Mouse (Mus musculus) heart, adult 2 months (tissue): ENCODE results near the gene Olfr56.
"Not testable (repeated sequence)": the region's sequence is repeated elsewhere in the genome, so short reads cannot be mapped to it uniquely, and the experiment has no call there.

ENCODE experiments used
- CTCF ChIP-seq: fragments of 200-600 bp; IDR thresholded peaks from 2 replicates; pipeline ENCODE4 v1.8.1; 2022; ENCODE audit warnings: antibody characterized with exemption, mild to moderate bottlenecking, moderate library complexity
- EP300 ChIP-seq: fragments of 200-500 bp; IDR thresholded peaks from 2 replicates; pipeline ENCODE4 v1.6.1; 2011; ENCODE audit warnings: low read depth, low read length, control low read depth; ENCODE audit not compliant: insufficient read depth
- POLR2A ChIP-seq: fragments of 200-500 bp; IDR thresholded peaks from 2 replicates; pipeline ENCODE4 v1.6.1; 2011; ENCODE audit warnings: mild to moderate bottlenecking, low read depth, low read length, control low read depth; ENCODE audit not compliant: insufficient read depth

DNA sequence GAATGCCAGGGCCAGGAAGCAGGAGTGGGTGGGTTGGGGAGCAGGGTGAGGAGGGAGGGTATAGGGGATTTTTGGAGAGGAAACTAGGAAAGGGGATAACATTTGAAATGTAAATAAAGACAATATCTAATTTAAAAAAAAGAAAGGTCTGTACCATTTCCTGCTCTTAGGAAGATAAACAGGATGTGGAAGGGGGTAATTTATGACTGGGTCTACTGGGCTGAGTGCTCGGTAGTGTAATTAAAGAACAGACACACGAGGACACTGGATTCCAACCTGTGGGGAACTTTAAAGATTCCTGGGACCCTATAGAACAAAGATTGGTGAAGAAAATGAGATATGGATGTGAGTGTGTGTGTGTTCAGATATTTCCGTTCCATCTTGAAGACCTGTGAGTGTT lies 4.2 kb downstream of the Olfr56 start:
- not testable (repeated sequence) for TF ChIP-seq CTCF, EP300, POLR2A
